Mouse (Mus musculus) kidney, postnatal 0 days (tissue): ENCODE measurements around the gene Il12b. TPM values are rescaled to one million over a fixed set of nuclear protein-coding genes. Genes with fewer than 3 reads are reported as not detected.
A peak's percentile ranks its signal among the peaks of the same experiment; 100 is the strongest.

Source experiments
- ATAC-seq: fragments of 200-750 bp; cut with Nextera tagmentation; replicated peaks from 2 replicates; pipeline ENCODE4 v1.8.0; 2017; ENCODE audit warnings: low read depth, moderate number of reproducible peaks, moderate TSS enrichment, moderate library complexity; ENCODE audit not compliant: low FRiP score
- DNase-seq: peaks from one replicate; pipeline ENCODE4 v3.0.0-alpha.2; 2016; ENCODE audit warnings: low spot score
- H3K27ac ChIP-seq: fragments of 300-500 bp; sonication (generic); 2 replicates; pipeline ENCODE4 v1.5.1; 2014; ENCODE audit warnings: mild to moderate bottlenecking
- H3K27me3 ChIP-seq: fragments of 300-500 bp; sonication (generic); 2 replicates; pipeline ENCODE4 v1.6.1; 2014; ENCODE audit warnings: low read length, mixed read lengths; ENCODE audit not compliant: insufficient read depth
- H3K36me3 ChIP-seq: fragments of 300-500 bp; sonication (generic); 2 replicates; pipeline ENCODE4 v1.6.1; 2014; ENCODE audit warnings: low read length, mixed read lengths; ENCODE audit not compliant: insufficient read depth
- H3K4me1 ChIP-seq: fragments of 300-500 bp; sonication (generic); replicated peaks from 2 replicates; pipeline ENCODE4 v1.6.1; 2014; ENCODE audit warnings: antibody characterized with exemption, low read length, mixed read lengths; ENCODE audit not compliant: insufficient read depth
- H3K4me2 ChIP-seq: fragments of 300-500 bp; sonication (generic); 2 replicates; pipeline ENCODE4 v1.6.1; 2014; ENCODE audit warnings: mild to moderate bottlenecking, low read length, moderate library complexity, mixed read lengths
- H3K4me3 ChIP-seq: fragments of 300-500 bp; sonication (generic); replicated peaks from 2 replicates; pipeline ENCODE4 v1.5.1; 2014; ENCODE audit warnings: low read depth, low read length
- H3K9ac ChIP-seq: fragments of 300-500 bp; sonication (generic); 2 replicates; pipeline ENCODE4 v1.6.1; 2014; ENCODE audit warnings: low read depth, low read length
- H3K9me3 ChIP-seq: fragments of 300-500 bp; sonication (generic); replicated peaks from 2 replicates; pipeline ENCODE4 v1.6.1; 2016; ENCODE audit warnings: low read length, inconsistent platforms, mixed read lengths
- CTCF ChIP-seq: IDR thresholded peaks from 2 replicates; pipeline ENCODE4 v1.5.1; 2016; ENCODE audit warnings: antibody characterized with exemption, low read depth, mild to moderate bottlenecking, moderate library complexity
- WGBS: fragments of 180-500 bp; shearing (Covaris S2); extraction: QIAGEN DNeasy Blood & Tissue Kit; methylation state at CpG from one replicate; pipeline ENCODE4 v1.1.7; 2014; 5-methylcytosine and 5-hydroxymethylcytosine counted together
- polyA plus RNA-seq: library from polyadenylated mRNA; unstranded; fragments of >200 nt; fragmentation: Nextera tagmentation; extraction: Ambion mirVana; gene quantifications from 2 replicates; pipeline ENCODE4 v1.2.1, GENCODE M21; 2015

The Il12b gene
- polyA plus RNA-seq, 1 experiment from 2014 or later = 0.09 TPM

DNA sequence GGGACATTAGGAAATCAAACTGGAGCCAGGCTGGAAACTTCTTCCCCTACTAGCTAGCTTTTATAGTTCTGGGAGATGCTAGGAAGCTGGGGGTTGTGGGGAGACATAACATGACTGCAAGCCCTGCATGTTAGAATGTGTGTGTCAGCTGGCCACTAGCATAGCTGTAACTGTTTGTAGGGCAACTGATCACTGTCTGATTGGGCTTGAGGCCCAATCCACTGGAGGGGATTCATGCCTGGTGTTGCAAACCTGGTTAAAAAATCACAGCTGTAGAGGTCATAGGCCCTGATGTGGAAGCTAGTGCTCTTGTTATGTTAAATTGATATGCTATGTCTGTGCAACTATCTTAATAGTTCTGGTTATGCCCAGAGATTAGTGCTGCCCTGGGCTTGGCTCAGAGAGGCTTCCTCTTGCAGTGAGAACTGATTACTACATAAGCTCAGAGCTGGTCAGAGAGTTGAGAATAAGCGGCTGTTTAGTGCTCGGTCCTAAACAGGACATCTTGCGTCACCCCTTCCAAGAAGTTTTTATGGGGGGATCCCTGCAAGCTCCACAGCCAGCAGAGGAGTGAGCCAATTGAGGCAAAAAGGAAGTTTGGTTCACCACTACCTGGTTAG lies 19.3 kb upstream of the Il12b start:
- Histone ChIP-seq H3K4me1 (no peaks in the 10 kb centered on the region), H3K9me3 (no peaks in the 10 kb centered on the region), H3K4me3 (no peak overlapping the region), H3K9ac (no peak overlapping the region), H3K36me3 (no peaks in the 10 kb centered on the region), H3K27me3 (no peaks in the 10 kb centered on the region), H3K27ac (no peak overlapping the region), H3K4me2 (no peak overlapping the region)
- TF ChIP-seq CTCF = no peak
- ATAC-seq (no peak), DNase-seq (no peak)
- WGBS = 69% methylated on average over 3 of the region's 3 CpGs

DNA sequence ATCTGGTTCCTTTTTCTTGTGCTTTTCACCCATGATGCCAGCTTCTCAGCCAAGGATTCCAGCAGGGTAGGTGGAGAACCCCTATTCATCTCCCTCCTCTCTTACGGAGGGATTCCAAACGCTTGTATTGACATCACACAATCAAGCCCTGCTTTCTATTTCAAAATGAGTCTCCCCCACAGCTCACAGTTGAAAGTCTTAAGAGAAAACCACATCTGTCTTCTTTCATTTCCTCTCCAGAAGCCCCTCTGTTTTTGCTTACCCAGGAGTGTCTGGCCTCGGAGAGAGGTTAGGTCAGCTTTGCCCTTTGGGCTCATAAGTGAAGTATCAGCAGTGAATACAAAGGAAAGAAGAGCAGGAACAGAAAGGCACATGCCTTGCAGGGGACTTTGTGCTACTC lies 17.7 kb upstream of the Il12b start:
- TF ChIP-seq CTCF = no peak
- H3K4me3 ChIP-seq = no peak overlapping the region
- H3K36me3 ChIP-seq = no peaks in the 10 kb centered on the region
- no peaks in the 10 kb centered on the region for H3K27me3 ChIP-seq
- DNase-seq (no peak), ATAC-seq (no peak)
- H3K4me2 ChIP-seq = no peak overlapping the region
- H3K27ac ChIP-seq = no peak overlapping the region
- 51% methylated on average over 3 of the region's 3 CpGs for WGBS
- H3K9me3 ChIP-seq = no peaks in the 10 kb centered on the region
- no peaks in the 10 kb centered on the region for H3K4me1 ChIP-seq
- H3K9ac ChIP-seq = no peak overlapping the region

DNA sequence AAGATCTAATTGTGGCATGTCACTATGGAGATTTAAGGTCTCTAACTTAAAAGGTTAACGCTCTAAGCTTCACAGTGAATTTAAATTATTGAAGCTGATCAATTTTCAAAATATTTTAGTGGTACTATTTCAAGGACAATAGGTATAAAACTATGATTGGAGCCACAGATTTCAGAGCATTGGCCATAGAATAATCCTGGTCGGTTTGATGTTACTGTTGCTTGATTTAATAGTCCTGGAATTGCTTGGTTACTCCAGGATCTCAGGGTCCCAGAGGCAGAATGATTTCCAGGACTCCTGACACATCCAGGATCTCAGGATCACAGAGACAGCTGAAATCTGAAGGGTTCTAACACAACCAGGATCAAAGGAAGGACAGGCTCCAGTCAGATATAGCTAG lies 12.8 kb upstream of the Il12b start:
- ATAC-seq = no peak
- no peak overlapping the region for H3K4me3 ChIP-seq
- no peak overlapping the region for H3K9ac ChIP-seq
- H3K9me3 ChIP-seq = no peaks in the 10 kb centered on the region
- no peak for DNase-seq
- no peaks in the 10 kb centered on the region for H3K36me3 ChIP-seq
- no peak for TF ChIP-seq CTCF
- no peak overlapping the region for H3K4me2 ChIP-seq
- WGBS = 85% methylated on average over 2 of the region's 2 CpGs
- H3K27ac ChIP-seq = no peak overlapping the region
- H3K27me3 ChIP-seq = no peaks in the 10 kb centered on the region
- H3K4me1 ChIP-seq = no peaks in the 10 kb centered on the region

DNA sequence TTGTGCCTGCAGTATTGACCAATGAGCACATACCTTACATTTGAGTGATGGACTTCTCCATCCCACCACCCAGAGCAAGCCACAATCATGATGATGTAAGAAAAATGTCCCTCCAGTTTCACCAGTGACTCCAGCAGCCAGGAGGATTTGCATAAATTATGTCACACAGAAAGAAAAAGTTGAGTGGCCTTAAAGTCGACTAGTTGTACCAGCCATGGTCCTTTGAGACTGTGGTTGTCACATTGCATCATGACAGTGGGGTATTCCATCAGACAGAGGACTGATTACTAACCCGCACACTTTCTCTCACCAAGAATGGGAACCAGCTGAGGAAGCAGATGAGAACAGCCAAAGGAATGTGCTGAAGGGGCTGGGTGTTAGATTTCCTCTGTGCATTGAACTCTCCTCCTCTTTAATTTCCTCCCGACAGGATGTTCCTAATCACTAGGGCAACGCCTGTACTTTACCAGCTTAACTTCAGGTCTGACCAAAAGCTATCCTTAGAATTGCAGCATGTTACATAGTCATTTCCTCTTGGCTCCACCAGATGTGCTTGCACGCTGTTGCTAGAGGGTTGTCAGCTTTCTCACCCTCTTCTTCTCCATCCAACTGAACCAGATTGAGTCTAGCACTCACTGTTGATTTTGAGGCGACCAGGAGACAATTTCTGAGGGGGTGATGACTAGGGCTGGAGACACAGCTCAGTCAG lies 9.7 kb upstream of the Il12b start:
- Histone ChIP-seq H3K27me3 (no peaks in the 10 kb centered on the region), H3K4me2 (no peak overlapping the region), H3K9me3 (no peaks in the 10 kb centered on the region), H3K9ac (no peak overlapping the region), H3K4me1 (no peaks in the 10 kb centered on the region), H3K27ac (no peak overlapping the region), H3K36me3 (no peaks in the 10 kb centered on the region), H3K4me3 (no peak overlapping the region)
- no peak for TF ChIP-seq CTCF
- WGBS = 18% methylated on average over 6 of the region's 6 CpGs
- ATAC-seq (no peak), DNase-seq (peak; percentile 54)

DNA sequence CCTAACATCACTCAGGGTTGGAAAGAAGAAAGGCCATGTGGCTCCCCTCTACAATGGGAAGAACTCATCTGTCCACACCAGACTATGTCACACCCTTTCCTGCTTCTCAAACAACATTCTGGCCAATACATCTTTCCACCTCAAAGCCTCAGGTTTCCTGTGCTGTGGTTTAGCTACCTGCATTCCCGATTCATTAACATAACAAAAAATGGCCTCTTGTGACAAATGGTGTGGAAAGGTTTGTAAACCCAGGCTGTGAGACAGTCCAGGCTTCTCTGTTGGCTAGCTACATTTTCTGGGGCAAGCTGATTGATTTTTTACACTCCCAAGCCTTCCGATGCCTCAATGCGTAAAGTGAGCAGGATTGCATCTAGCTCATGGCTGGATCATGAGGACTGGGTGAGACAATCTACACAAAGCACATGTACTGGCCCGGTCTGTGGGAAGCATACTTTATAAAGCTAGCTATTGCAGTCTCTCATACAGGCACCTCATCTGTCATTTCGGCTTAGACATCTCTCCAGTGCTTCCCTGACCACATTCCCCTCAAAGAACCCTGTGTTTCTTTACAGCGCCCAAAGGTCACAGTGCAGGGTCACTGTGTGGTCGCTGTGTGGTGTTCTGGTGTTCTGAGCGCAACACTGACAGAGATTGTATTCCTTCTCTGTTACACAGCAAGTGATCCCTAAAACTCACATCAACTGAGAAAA lies 6.6 kb upstream of the Il12b start:
- Histone ChIP-seq H3K4me1 (no peaks in the 10 kb centered on the region; the same call in 1 of the 2 replicates), H3K27ac (no peak overlapping the region), H3K4me2 (no peak overlapping the region), H3K27me3 (no peaks in the 10 kb centered on the region), H3K36me3 (no peaks in the 10 kb centered on the region), H3K4me3 (no peak overlapping the region), H3K9ac (no peak overlapping the region), H3K9me3 (no peaks in the 10 kb centered on the region)
- ATAC-seq (no peak), DNase-seq (no peak)
- 71% methylated on average over 8 of the region's 8 CpGs for WGBS
- no peak for TF ChIP-seq CTCF

DNA sequence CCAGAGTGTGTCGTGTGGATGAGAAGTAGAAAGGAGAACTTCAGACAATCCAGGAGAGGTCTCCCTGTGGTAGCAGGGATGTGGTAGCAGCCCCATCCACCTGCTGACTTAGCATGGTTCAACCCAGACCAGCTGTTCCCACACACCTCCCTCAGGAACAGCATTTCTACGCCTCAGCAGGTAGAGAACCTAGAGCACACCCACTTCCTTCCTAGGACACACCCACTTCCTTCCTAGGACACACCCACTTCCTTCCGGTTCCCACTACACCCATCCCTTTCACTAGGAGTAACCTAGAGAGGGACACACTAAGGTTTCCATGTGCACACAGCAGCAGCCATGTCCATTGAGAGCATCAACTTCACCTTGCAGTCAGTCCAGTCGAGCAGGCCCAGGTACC lies 4.5 kb upstream of the Il12b start:
- Histone ChIP-seq H3K4me3 (no peak overlapping the region), H3K9me3 (no peaks in the 10 kb centered on the region), H3K27ac (no peak overlapping the region), H3K4me1 (no peaks in the 10 kb centered on the region; the same call in 1 of the 2 replicates), H3K27me3 (no peaks in the 10 kb centered on the region), H3K9ac (no peak overlapping the region), H3K36me3 (no peaks in the 10 kb centered on the region), H3K4me2 (no peak overlapping the region)
- ATAC-seq (no peak), DNase-seq (no peak)
- WGBS = 83% methylated on average over 4 of the region's 4 CpGs
- no peak for TF ChIP-seq CTCF
